Mouse (Mus musculus) limb, embryonic 14.5 days (tissue): Measurements from ENCODE around the gene Ythdf1. TPM values are rescaled to one million over a fixed set of nuclear protein-coding genes. Genes with fewer than 3 reads are reported as not detected.

Experiments used
- ATAC-seq: fragments of 200-750 bp; cut with Nextera tagmentation; 2 replicates; pipeline ENCODE4 v1.8.0; 2017; ENCODE audit warnings: low read depth, moderate number of reproducible peaks, moderate TSS enrichment; ENCODE audit not compliant: low FRiP score
- DNase-seq: peaks from one replicate; pipeline ENCODE4 v3.0.0-alpha.2; 2015; ENCODE audit warnings: low spot score
- H3K27ac ChIP-seq: fragments of 300-500 bp; sonication (generic); replicated peaks from 2 replicates; pipeline ENCODE4 v1.5.1; 2014; ENCODE audit warnings: low read depth, mild to moderate bottlenecking, low read length, moderate library complexity, mixed read lengths
- H3K27me3 ChIP-seq: fragments of 300-500 bp; sonication (generic); 2 replicates; pipeline ENCODE4 v1.6.1; 2014; ENCODE audit warnings: low read length, mixed read lengths; ENCODE audit not compliant: control insufficient read depth, insufficient read depth
- H3K36me3 ChIP-seq: fragments of 300-500 bp; sonication (generic); 2 replicates; pipeline ENCODE4 v1.6.1; 2014; ENCODE audit warnings: mild to moderate bottlenecking, low read length, moderate library complexity, mixed read lengths; ENCODE audit not compliant: control insufficient read depth, insufficient read depth
- H3K4me1 ChIP-seq: fragments of 300-500 bp; sonication (generic); 2 replicates; pipeline ENCODE4 v1.6.1; 2014; ENCODE audit warnings: antibody characterized with exemption, low read length, mixed read lengths; ENCODE audit not compliant: control insufficient read depth, insufficient read depth
- H3K4me2 ChIP-seq: fragments of 300-500 bp; sonication (generic); replicated peaks from 2 replicates; pipeline ENCODE4 v1.6.1; 2014; ENCODE audit warnings: low read depth, mild to moderate bottlenecking, low read length, moderate library complexity; ENCODE audit not compliant: severe bottlenecking
- H3K4me3 ChIP-seq: fragments of 300-500 bp; sonication (generic); replicated peaks from 2 replicates; pipeline ENCODE4 v1.5.1; 2014; ENCODE audit warnings: low read length
- H3K9ac ChIP-seq: fragments of 300-500 bp; sonication (generic); 2 replicates; pipeline ENCODE4 v1.6.1; 2014; ENCODE audit warnings: mild to moderate bottlenecking, low read depth, low read length, moderate library complexity; ENCODE audit not compliant: severe bottlenecking
- H3K9me3 ChIP-seq: fragments of 300-500 bp; sonication (generic); 2 replicates; pipeline ENCODE4 v1.6.1; 2016; ENCODE audit warnings: low read length; ENCODE audit not compliant: control insufficient read depth
- POLR2A ChIP-seq: fragments of 200-500 bp; IDR thresholded peaks from 2 replicates; pipeline ENCODE4 v1.8.0; 2012; ENCODE audit warnings: inconsistent platforms, mild to moderate bottlenecking, moderate library complexity, borderline replicate concordance; ENCODE audit not compliant: insufficient read depth, insufficient read length; ENCODE audit errors: extremely low read depth
- WGBS: fragments of 180-500 bp; shearing (Covaris S2); extraction: QIAGEN DNeasy Blood & Tissue Kit; methylation state at CpG from one replicate; pipeline ENCODE4 v1.1.7; 2014; 5-methylcytosine and 5-hydroxymethylcytosine counted together
- polyA plus RNA-seq, 2 experiments: library from polyadenylated mRNA; depleted of rRNA in 1 of 2; stranded (reverse) in 1 of 2; unstranded in 1 of 2; fragments of >200 nt; fragmentation: Nextera tagmentation in 1 of 2; extraction: Ambion mirVana in 1 of 2; gene quantifications; 2 replicates each; pipeline versions ENCODE4 v1.2.1 to v1.2.3; 2012 to 2014

Ythdf1 gene
- polyA plus RNA-seq, 2 experiments, result 65.7 to 66.3 TPM

DNA sequence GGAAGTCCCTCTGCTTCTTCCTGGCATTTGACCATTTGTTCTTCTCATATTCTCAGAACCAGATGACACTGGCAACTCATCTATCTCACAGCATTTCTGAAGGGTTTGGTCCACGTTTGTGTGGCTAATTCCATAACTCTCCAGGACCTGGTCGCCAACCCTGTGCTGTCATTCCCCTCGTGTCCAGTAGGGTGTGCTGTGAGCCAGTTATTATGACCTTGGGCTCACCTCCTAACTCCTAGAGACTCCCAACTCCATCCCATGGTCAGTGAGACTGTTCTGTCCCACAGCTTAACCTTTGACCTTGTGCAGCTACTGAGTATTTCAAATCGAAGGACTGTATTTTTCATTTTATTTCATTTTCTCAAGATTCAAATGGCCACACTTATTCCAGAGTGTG lies 4.4 kb upstream of the Ythdf1 start:
- no peak for TF ChIP-seq POLR2A

DNA sequence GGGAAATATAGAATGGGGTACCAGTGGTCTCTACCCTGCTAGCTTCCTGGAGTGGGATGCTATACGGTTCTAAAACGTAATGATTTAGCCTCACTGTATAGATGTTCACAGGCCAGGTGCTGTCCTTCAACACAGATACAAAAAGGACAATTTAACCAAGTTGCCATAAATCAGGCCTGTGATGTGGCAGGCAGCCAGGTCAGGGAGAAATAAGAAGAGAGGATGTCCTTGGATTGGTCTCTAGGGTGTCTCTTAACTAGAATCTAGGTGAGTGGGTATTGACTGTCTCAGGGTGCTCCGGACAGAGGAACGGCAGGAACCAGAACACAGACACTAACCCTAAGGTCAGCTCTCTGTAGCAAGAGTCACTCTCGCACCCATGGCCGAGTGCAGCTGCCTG lies 2.0 kb upstream of the Ythdf1 start:
- ATAC-seq (no peak), DNase-seq (no peak)
- Histone ChIP-seq H3K4me3 (no peak overlapping the region), H3K27me3 (no peaks in the 10 kb centered on the region), H3K4me2 (no peak overlapping the region), H3K36me3 (peaks cover 11% of the 10 kb centered on the region), H3K4me1 (peaks cover 7% of the 10 kb centered on the region), H3K9me3 (no peaks in the 10 kb centered on the region), H3K9ac (no peak overlapping the region), H3K27ac (no peak overlapping the region)
- WGBS, result 92% methylated on average over 6 of the region's 6 CpGs
- no peak for TF ChIP-seq POLR2A

More for the DNA sequence above, 4.4 kb upstream of the Ythdf1 start:
- Histone ChIP-seq H3K36me3 (no peaks in the 10 kb centered on the region), H3K9me3 (no peaks in the 10 kb centered on the region), H3K9ac (no peak overlapping the region), H3K4me3 (no peak overlapping the region), H3K4me1 (no peaks in the 10 kb centered on the region), H3K27me3 (no peaks in the 10 kb centered on the region), H3K27ac (no peak overlapping the region), H3K4me2 (no peak overlapping the region)
- ATAC-seq (no peak), DNase-seq (peak; percentile 65)
- 7% methylated on average over 4 of the region's 4 CpGs for WGBS

GRCm38 (mm10) chr2:180919913-180920809 lies 588 bp downstream of the Ythdf1 start:
- H3K36me3 ChIP-seq, result peaks cover 33% of the 10 kb centered on the region
- peaks cover 10% of the 10 kb centered on the region for H3K4me1 ChIP-seq
- H3K9me3 ChIP-seq, result no peaks in the 10 kb centered on the region
- H3K4me2 ChIP-seq, result peak overlapping the region; percentile 67
- no peak for DNase-seq
- H3K4me3 ChIP-seq, result peak overlapping the region; percentile 98
- peak overlapping the region; percentile 65 for H3K27ac ChIP-seq
- under 1% methylated on average over 54 of the region's 61 CpGs for WGBS
- H3K27me3 ChIP-seq, result no peaks in the 10 kb centered on the region
- no peak for TF ChIP-seq POLR2A
- H3K9ac ChIP-seq, result peak overlapping the region; percentile 98
- ATAC-seq, result peak; percentile 35

DNA sequence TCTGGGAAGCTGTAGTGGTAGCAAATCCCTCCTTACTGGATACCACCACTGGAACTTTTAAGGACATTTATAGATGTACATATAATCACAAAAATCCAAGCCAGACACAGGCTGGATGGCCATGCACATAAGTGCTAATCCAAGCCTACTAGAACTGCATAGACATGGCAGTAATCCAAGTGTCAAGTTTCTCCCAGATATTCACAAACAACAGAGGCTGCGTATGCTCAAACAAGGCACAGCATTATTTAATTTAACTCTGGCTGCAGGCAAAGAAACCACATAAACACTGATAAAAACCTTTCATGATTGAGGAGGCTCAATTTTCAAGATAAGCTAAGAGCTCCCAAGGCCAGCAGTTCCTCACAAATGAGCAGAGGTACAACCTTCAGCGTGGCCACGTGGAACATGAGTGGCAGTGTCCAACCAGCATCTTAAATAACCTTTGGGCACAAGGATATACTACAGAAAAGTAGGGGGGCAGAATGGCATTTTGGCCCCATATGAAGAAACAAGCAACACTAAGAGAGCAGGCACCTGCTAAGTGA lies 4.8 kb downstream of the Ythdf1 start:
- no peaks in the 10 kb centered on the region for H3K9me3 ChIP-seq
- peaks cover 73% of the 10 kb centered on the region for H3K36me3 ChIP-seq
- no peaks in the 10 kb centered on the region for H3K27me3 ChIP-seq
- ATAC-seq (no peak), DNase-seq (peak; percentile 17)
- WGBS, result 77% methylated on average over 3 of the region's 3 CpGs
- H3K9ac ChIP-seq, result no peak overlapping the region
- no peak overlapping the region for H3K27ac ChIP-seq
- peaks cover 10% of the 10 kb centered on the region for H3K4me1 ChIP-seq
- TF ChIP-seq POLR2A, result no peak
- H3K4me3 ChIP-seq, result no peak overlapping the region
- no peak overlapping the region for H3K4me2 ChIP-seq

DNA sequence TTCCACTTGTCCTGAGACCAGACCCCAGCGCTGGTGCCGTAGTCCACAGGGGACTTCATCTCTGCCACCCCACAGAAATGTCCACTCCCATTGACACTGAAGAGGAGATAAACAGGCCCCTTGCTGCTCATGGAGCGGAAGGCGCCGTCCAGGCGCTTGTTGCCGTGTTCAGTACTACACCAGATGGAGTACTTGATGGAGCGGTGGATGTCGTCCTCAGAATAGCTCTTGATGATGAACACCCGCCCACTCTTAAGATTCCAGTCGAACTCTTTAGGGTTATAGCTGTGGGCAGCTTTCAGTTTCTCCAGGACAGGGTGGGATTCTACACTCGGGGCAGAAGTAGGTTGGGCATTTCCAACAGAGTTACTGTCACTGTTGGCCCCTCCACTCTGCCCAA lies 9.8 kb downstream of the Ythdf1 start:
- H3K9ac ChIP-seq, result no peak overlapping the region
- ATAC-seq, result no peak
- H3K9me3 ChIP-seq, result no peaks in the 10 kb centered on the region
- no peak overlapping the region for H3K27ac ChIP-seq
- H3K36me3 ChIP-seq, result peaks cover 83% of the 10 kb centered on the region
- H3K27me3 ChIP-seq, result no peaks in the 10 kb centered on the region
- peaks cover under 1% of the 10 kb centered on the region; the same call in 1 of the 2 replicates for H3K4me1 ChIP-seq
- no peak for DNase-seq
- WGBS, result 98% methylated on average over 12 of the region's 12 CpGs
- TF ChIP-seq POLR2A, result no peak
- no peak overlapping the region for H3K4me2 ChIP-seq
- no peak overlapping the region for H3K4me3 ChIP-seq
